Mouse (Mus musculus) brain, embryonic 14.5 days (tissue): ENCODE data around the gene Ncf2. TPM values are rescaled to one million over a fixed set of nuclear protein-coding genes. Genes with fewer than 3 reads are reported as not detected.

Experiments
- DNase-seq: peaks from one replicate; pipeline ENCODE4 v3.0.0-alpha.2; 2011; ENCODE audit warnings: low read depth
- CTCF ChIP-seq: fragments of 200-500 bp; IDR thresholded peaks from 2 replicates; pipeline ENCODE4 v1.5.1; 2012; ENCODE audit warnings: inconsistent platforms, mild to moderate bottlenecking, moderate library complexity, borderline replicate concordance; ENCODE audit not compliant: insufficient read depth, insufficient read length; ENCODE audit errors: extremely low read depth
- POLR2A ChIP-seq: fragments of 200-500 bp; IDR thresholded peaks from 2 replicates; pipeline ENCODE4 v1.6.1; 2012; ENCODE audit warnings: mild to moderate bottlenecking, inconsistent platforms, borderline replicate concordance; ENCODE audit not compliant: poor library complexity, insufficient read depth, insufficient read length, severe bottlenecking; ENCODE audit errors: extremely low read depth
- polyA plus RNA-seq: library from polyadenylated mRNA; depleted of rRNA; stranded (reverse); fragments of >200 nt; gene quantifications from 2 replicates; pipeline ENCODE4 v1.2.3, GENCODE M21; 2012; rRNA removed

The Ncf2 gene
- polyA plus RNA-seq, 1 experiment = 2.3 TPM

GRCm38 (mm10) chr1:152841057-152841456 is 41.1 kb downstream of the Ncf2 start:
- no peak for TF ChIP-seq CTCF
- TF ChIP-seq POLR2A = no peak
- no peak for DNase-seq

- no peak for TF ChIP-seq CTCF
- TF ChIP-seq POLR2A = no peak
- no peak for DNase-seq
Observed at GRCm38 (mm10) chr1:152844634-152845033, 44.6 kb downstream of the Ncf2 start.

GRCm38 (mm10) chr1:152845211-152845730 is 45.3 kb downstream of the Ncf2 start:
- TF ChIP-seq POLR2A (no peak), CTCF (no peak)
- DNase-seq = no peak

- no peak for DNase-seq
- TF ChIP-seq CTCF (no peak), POLR2A (no peak)
Observed at GRCm38 (mm10) chr1:152846856-152847255, 46.9 kb downstream of the Ncf2 start.

GRCm38 (mm10) chr1:152869901-152870300 is 69.9 kb downstream of the Ncf2 start:
- DNase-seq = no peak
- TF ChIP-seq CTCF = no peak
- no peak for TF ChIP-seq POLR2A

GRCm38 (mm10) chr1:152871031-152871430 is 71.0 kb downstream of the Ncf2 start:
- DNase-seq = no peak
- TF ChIP-seq CTCF = no peak
- no peak for TF ChIP-seq POLR2A

Other genes with a start within 250 kb of the Ncf2 start
- gene Apobec4, start 49.6 kb upstream of the Ncf2 start, polyA plus RNA-seq = not detected in 2 replicates
- 11.5 and 14.1 TPM in 2 replicates for gene Rgl1, start 33.8 kb upstream of the Ncf2 start, polyA plus RNA-seq
- gene Arpc5, start 33.7 kb upstream of the Ncf2 start, polyA plus RNA-seq = 166 and 187 TPM in 2 replicates
- gene Smg7, start 102.5 kb downstream of the Ncf2 start, polyA plus RNA-seq = 43.1 and 53.7 TPM in 2 replicates
- 59.3 and 82.4 TPM in 2 replicates for gene Nmnat2, start 154.8 kb downstream of the Ncf2 start, polyA plus RNA-seq